Mouse (Mus musculus): ENCODE measurements around the gene Baiap2l1.

DNA sequence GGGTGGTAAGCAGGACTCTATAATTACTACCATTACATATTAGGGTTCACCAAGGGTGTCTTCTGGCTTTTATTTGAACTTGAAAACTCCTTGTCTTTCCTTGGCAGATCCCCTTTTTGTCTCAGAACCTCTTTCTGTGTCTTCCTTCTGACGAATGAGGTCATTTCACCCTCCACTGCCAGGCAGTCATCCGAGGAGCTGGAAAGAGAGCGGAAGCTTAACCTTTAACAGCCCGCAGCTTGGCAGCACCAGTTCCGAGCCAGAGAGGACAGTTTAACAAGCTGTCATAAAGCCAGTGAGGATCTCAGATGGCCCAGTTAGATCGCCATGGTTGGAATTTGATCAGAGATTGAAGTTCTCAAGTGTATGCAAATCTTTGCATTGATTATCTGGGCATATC is 2.4 kb upstream of the Baiap2l1 start:
- TF ChIP-seq POLR2A (IDR thresholded peaks at IDR 0.05; ENCODE audit: insufficient read length, low read depth) = no peak
- no peak for TF ChIP-seq E2F4 (IDR thresholded peaks at IDR 0.05; ENCODE audit: insufficient read depth)

All from myocyte (in vitro differentiated cells).